Mouse (Mus musculus): ENCODE results near the gene Kpna2.

DNA sequence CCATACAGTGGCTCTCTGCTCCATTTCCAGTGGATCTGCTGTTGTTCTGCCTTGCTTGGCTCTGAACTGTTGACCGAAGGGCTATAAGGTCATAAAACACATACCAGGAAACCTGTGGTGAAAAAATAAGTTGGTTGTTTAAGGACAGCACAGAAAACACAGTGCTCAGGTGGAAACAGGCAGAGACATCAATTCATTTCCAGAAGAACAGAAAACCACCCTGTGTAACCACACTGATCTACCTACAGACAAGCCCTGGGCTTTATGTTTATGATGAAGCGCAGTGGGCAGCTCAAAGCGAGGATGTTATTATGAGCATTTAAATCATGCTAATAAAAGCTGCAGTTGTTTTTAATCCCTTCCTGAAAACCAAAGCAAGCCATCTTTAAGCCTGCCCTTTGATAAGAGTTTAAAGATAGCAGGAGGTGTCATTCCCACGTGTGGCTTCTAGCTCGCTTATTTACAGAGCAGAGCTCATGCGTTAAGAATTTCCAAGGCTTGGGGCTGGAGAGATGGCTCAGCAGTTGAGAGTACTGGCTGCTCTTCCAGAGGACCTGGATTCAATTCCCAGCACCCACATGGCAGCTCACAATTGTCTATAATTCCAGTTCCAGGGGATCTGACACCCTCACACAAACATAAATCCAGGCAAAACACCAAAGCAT is 40.8 kb downstream of the Kpna2 start:
- TF ChIP-seq CTCF (IDR thresholded peaks at IDR 0.05; ENCODE audit: extremely low read depth, insufficient read depth, insufficient read length, insufficient replicate concordance) = no peak
- TF ChIP-seq POLR2A (IDR thresholded peaks at IDR 0.05; ENCODE audit: low read depth, low read length) = no peak
